Mouse (Mus musculus): Measurements from ENCODE around the gene Zfp689.
"Not testable (repeated sequence)": the region's sequence is repeated elsewhere in the genome, so short reads cannot be mapped to it uniquely, and the experiment has no call there.

The Zfp689 gene

GRCm38 (mm10) chr7:127470743-127471645, 22.0 kb upstream of the Zfp689 start:
- CTCF ChIA-PET = interaction anchor here (0.6 kb wide), 1 partner anchor 77 kb away, joined by 5 read pairs; no protein-coding TSS in a partner anchor

GRCm38 (mm10) chr7:127470011-127470715, 21.2 kb upstream of the Zfp689 start:
- CTCF ChIA-PET = interaction anchor here (0.6 kb wide), 1 partner anchor 76 kb away, joined by 5 read pairs; no protein-coding TSS in a partner anchor

GRCm38 (mm10) chr7:127466606-127467005, 17.6 kb upstream of the Zfp689 start:
- CTCF ChIA-PET = interaction anchor here (0.6 kb wide), 1 partner anchor 27 kb away, joined by 4 read pairs; no protein-coding TSS in a partner anchor

- CTCF ChIA-PET = interaction anchor here (0.6 kb wide), 1 partner anchor 26 kb away, joined by 4 read pairs; no protein-coding TSS in a partner anchor
Measured at GRCm38 (mm10) chr7:127465670-127466069, 16.7 kb upstream of the Zfp689 start.

- CTCF ChIA-PET = no interaction called here
Measured at GRCm38 (mm10) chr7:127465191-127465590, 16.2 kb upstream of the Zfp689 start.

DNA sequence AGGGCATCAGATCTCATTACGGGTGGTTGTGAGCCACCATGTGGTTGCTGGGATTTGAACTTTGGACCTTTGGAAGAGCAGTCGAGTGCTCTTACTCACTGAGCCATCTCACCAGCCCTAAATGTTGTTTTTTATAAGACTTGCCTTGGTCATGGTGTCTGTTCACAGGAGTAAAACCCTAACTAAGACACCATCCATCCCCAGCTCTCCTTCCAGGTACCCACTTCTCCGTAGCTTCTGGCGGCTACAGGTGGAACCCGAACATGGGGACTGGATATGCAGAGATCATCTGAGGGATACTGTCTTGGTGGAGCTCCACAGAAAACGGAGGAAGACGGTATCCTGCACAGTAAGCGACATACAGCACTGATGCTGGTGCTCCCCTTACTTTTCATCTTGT, 10.4 kb upstream of the Zfp689 start, which contains the start of gene Prr14:
Prr14 (plus strand) TSS at position 301 of the 400 bp plus-strand sequence.
- CTCF ChIA-PET = not testable (repeated sequence)

DNA sequence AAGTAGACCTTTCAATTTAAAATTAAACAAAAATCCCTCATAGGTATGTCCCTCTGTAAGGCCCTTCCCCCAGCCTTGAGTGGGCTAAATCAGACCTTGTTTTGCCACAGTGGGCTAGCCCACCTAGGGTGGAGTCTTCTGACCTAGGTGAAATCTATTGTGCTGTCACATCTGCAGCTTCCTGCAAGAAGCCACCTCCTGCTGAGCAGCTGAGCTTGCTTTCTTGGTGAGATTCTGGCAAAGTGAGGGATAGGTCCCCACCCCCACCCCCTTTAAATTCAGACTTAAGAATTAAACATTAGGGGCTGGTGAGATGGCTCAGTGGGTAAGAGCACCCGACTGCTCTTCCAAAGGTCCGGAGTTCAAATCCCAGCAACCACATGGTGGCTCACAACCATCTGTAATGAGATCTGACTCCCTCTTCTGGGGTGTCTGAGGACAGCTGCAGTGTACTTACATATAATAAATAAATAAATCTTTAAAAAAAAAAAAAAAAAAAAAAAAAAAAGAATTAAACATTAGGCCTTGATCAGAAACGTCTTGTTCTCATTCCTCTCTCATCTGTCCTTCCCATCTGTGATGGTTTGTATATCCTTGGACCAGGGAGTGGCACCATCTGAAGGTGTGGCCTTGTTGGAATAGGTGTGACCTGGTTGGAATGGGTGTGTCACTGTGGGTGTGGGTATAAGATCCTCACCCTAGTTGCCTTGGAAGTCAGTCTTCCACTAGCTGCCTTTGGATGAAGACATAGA, 9.6 kb upstream of the Zfp689 start:
- CTCF ChIA-PET = interaction anchor here (0.7 kb wide), 1 partner anchor 940 kb away, joined by 4 read pairs; no protein-coding TSS in a partner anchor

- CTCF ChIA-PET = interaction anchor here (1.0 kb wide), 1 partner anchor 34 kb away, joined by 5 read pairs; no protein-coding TSS in a partner anchor
Measured at GRCm38 (mm10) chr7:127454905-127455304, 5.9 kb upstream of the Zfp689 start.

GRCm38 (mm10) chr7:127453056-127453455, 4.1 kb upstream of the Zfp689 start:
- CTCF ChIA-PET = interaction anchor here (0.6 kb wide), 1 partner anchor 28 kb away, joined by 3 read pairs; no protein-coding TSS in a partner anchor

DNA sequence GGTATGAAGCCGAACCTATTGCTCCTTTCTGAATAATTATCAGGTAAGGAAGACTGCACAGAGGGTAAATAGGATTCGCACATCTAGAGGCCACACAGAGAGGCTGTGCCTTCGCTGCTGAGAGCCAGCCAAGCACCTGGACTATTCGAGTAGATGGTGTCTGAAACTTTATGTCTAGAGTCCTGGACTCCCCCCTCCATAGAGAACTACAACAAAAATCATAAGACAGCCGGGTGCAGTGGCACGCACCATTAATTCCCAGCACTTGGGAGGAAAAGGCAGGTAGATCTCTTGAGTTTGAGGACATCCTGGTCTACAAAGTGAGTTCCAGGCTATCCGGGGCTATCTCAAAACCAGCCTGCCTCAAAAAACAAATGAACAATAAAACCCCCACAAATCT, 1.0 kb upstream of the Zfp689 start:
- CTCF ChIA-PET = no interaction called here

- CTCF ChIA-PET = no interaction called here
Measured at GRCm38 (mm10) chr7:127443976-127444375, 5.0 kb downstream of the Zfp689 start.

DNA sequence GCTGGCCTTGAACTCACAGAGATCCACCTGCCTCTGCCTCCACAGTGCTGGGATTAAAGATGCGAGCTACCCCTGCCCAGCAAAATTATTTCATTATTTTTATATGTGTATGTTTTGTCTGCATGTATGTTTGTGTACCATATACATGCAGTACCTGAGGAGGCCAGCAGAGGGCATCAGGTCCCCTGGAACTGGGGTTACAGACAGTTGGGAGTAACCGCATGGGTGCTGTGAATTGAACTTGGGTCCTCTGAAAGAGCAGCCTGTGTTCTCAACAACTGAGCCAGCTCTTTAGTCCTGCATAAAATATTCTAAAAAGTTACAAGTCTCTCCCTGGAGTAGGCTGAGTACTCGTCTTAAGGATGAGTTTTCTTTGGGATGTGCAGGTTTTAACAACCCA, 11.2 kb downstream of the Zfp689 start:
- CTCF ChIA-PET = no interaction called here

- CTCF ChIA-PET = interaction anchor here (0.6 kb wide), 1 partner anchor 1422 kb away, joined by 9 read pairs; no protein-coding TSS in a partner anchor
Measured at GRCm38 (mm10) chr7:127435206-127435605, 13.8 kb downstream of the Zfp689 start.

DNA sequence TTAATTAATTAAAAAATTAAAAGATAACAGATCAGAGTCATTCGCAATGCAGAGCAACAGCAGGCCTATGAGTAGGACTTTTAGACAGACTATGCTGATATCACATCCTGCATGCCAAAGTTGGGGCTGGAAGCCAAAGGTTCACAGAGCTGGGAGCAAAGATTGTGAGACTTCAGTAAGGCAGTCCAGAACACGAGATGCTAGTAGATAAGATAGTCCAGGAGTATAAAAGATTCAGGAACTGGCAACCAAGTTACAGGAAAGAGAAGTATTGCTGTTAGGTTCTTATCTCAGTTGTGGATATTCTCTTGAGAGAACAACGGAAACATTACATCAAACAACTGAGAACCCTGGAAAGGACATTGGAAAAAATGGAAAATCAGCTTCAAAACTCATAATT, 22.6 kb downstream of the Zfp689 start:
- CTCF ChIA-PET = interaction anchor here (0.6 kb wide), 3 partner anchors 32 to 658 kb away, joined by 3 to 7 read pairs (median 7); no protein-coding TSS in a partner anchor

- CTCF ChIA-PET = interaction anchor here (0.6 kb wide), 2 partner anchors 32 to 657 kb away, joined by 3 to 7 read pairs; no protein-coding TSS in a partner anchor
Measured at GRCm38 (mm10) chr7:127425911-127426310, 23.0 kb downstream of the Zfp689 start.

DNA sequence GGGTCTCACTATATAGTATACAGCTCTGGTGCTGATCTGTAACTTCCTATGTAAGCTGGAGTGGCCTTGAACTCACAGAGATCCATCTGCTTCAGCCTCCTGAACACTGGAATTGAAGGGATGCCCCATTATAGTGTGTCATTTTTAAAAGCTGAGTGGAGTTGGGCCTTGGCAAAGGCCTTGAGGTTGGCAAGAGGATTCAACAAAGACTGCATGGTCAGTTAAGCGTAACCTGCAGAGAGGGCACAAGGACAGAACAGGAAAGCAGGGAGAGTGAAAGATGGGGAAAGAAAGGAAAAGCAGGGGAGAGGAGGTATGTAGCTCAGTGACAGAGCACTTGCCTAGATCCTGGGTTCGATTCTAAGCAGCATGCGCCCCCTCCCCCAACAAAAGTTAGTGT, 23.7 kb downstream of the Zfp689 start:
- CTCF ChIA-PET = no interaction called here

DNA sequence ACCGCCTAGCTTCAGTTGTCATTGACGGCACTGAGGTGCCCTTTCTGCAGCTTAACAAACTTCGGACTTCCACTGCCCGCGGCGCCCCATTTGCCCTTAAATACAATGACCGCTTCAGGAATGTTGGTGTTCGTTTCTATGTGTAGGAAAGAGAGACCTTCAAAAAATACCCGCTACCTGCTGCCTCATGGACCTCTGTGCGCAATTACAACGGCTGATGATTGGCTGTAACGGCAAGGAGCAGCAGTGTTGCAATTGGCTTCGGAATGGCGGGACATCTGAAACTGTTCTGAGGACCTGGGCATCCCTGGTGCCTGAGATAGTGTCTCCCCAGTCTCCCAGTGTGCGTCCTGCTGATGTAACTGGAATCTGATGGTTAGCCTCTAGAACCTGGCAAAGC, 26.7 kb downstream of the Zfp689 start:
- CTCF ChIA-PET = interaction anchor here (0.7 kb wide), 1 partner anchor 1284 kb away, joined by 4 read pairs; no protein-coding TSS in a partner anchor

DNA sequence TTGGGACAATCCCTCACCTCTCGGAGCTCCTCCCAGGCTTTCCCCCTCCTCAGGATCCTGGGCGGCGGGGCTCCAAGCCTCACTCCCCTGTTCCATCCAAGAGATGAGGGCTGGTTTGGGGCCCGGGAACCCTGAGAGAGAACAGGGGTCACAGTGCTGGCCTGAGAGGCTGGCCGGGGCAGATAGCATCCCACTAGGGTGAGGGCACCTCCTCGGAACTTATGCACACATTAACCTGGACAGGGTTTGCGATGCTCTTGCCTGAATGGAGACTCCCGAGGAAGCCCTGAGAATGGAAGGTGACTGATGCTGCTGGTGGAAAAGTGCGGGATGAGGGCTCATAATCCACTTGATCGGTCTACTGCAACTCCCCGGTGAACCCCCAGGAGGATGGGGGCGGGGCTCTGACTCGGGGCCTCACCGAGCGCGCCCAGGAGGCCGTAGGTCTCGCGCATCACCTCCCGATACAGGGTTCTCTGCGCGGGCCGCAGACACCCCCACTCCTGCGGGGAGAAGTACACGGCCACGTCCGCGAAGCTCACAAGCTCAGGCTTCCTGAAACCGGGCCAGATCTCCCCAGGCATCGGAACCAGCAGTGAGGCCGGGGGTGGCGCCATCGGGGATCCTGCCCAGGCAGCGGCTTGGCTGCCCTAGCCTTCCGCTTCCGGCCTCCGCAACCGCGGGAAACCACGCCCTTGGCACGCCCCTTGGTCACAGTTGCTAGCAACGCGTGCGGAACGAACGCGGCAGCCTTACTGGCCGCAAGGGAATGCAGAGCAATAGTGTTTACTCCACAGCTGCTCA, 27.4 kb downstream of the Zfp689 start, which contains the start of gene Zfp688:
Zfp688 (minus strand) TSS at position 681 of the 804 bp plus-strand sequence.
- CTCF ChIA-PET = interaction anchor here (0.6 to 0.8 kb wide), 3 partner anchors 66 to 462 kb away, joined by 3 to 6 read pairs (median 3); no protein-coding TSS in a partner anchor

DNA sequence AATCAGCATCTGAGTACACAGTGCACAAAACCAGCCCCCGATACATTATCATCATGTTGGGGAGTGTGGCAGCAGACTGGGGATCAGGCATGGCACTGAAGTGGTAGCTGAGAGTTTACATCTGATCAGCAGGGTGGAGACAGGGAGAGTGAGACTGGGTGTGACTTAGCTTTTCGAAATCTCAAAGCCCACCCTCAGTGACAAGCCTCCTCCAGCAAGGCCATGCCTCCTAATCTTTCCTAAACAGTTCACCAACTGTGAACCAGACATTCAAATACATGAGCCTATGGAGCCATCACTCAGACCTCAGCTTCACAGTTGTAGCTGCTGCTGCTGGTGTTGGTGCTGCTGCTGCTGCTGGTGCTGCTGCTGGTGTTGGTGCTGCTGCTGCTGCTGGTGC, 37.5 kb downstream of the Zfp689 start:
- CTCF ChIA-PET = no interaction called here

Measured in spleen, embryonic (tissue).